Mouse (Mus musculus) hindbrain, embryonic 14.5 days (tissue): Measurements from ENCODE around the gene Slc9a6. TPM values are rescaled to one million over a fixed set of nuclear protein-coding genes. Genes with fewer than 3 reads are reported as not detected.
A peak's percentile ranks its signal among the peaks of the same experiment; 100 is the strongest.

Experiments used
- ATAC-seq: fragments of 200-750 bp; cut with Nextera tagmentation; 2 replicates; pipeline ENCODE4 v1.8.0; 2017; ENCODE audit warnings: moderate number of reproducible peaks, mild to moderate bottlenecking, moderate TSS enrichment, moderate library complexity; ENCODE audit not compliant: low FRiP score
- DNase-seq: peaks from one replicate; pipeline ENCODE4 v3.0.0-alpha.2; 2015; ENCODE audit warnings: low spot score
- H3K27ac ChIP-seq: fragments of 300-500 bp; sonication (generic); 2 replicates; pipeline ENCODE4 v1.5.1; 2014; ENCODE audit warnings: mild to moderate bottlenecking, moderate library complexity
- H3K27me3 ChIP-seq: fragments of 300-500 bp; sonication (generic); 2 replicates; pipeline ENCODE4 v1.6.1; 2014; ENCODE audit warnings: mild to moderate bottlenecking, low read length, mixed read lengths; ENCODE audit not compliant: control insufficient read depth, insufficient read depth
- H3K36me3 ChIP-seq: fragments of 300-500 bp; sonication (generic); replicated peaks from 2 replicates; pipeline ENCODE4 v1.6.1; 2014; ENCODE audit not compliant: control insufficient read depth, insufficient read depth
- H3K4me1 ChIP-seq: fragments of 300-500 bp; sonication (generic); replicated peaks from 2 replicates; pipeline ENCODE4 v1.6.1; 2014; ENCODE audit warnings: antibody characterized with exemption, low read length, mixed read lengths; ENCODE audit not compliant: control insufficient read depth, insufficient read depth
- H3K4me2 ChIP-seq: fragments of 300-500 bp; sonication (generic); replicated peaks from 2 replicates; pipeline ENCODE4 v1.6.1; 2014; ENCODE audit warnings: mild to moderate bottlenecking, moderate library complexity
- H3K4me3 ChIP-seq: fragments of 300-500 bp; sonication (generic); replicated peaks from 2 replicates; pipeline ENCODE4 v1.5.1; 2014; ENCODE audit warnings: mild to moderate bottlenecking, low read length
- H3K9ac ChIP-seq: fragments of 300-500 bp; sonication (generic); 2 replicates; pipeline ENCODE4 v1.6.1; 2014
- H3K9me3 ChIP-seq: fragments of 300-500 bp; sonication (generic); 2 replicates; pipeline ENCODE4 v1.6.1; 2016; ENCODE audit warnings: low read length; ENCODE audit not compliant: control insufficient read depth
- WGBS: fragments of 180-500 bp; shearing (Covaris S2); extraction: QIAGEN DNeasy Blood & Tissue Kit; methylation state at CpG from one replicate; pipeline ENCODE4 v1.1.7; 2014; 5-methylcytosine and 5-hydroxymethylcytosine counted together
- polyA plus RNA-seq: library from polyadenylated mRNA; unstranded; fragments of >200 nt; fragmentation: Nextera tagmentation; extraction: Ambion mirVana; gene quantifications from 2 replicates; pipeline ENCODE4 v1.2.1, GENCODE M21; 2014

Slc9a6 gene
- 53.3 and 69.0 TPM in 2 replicates for polyA plus RNA-seq

DNA sequence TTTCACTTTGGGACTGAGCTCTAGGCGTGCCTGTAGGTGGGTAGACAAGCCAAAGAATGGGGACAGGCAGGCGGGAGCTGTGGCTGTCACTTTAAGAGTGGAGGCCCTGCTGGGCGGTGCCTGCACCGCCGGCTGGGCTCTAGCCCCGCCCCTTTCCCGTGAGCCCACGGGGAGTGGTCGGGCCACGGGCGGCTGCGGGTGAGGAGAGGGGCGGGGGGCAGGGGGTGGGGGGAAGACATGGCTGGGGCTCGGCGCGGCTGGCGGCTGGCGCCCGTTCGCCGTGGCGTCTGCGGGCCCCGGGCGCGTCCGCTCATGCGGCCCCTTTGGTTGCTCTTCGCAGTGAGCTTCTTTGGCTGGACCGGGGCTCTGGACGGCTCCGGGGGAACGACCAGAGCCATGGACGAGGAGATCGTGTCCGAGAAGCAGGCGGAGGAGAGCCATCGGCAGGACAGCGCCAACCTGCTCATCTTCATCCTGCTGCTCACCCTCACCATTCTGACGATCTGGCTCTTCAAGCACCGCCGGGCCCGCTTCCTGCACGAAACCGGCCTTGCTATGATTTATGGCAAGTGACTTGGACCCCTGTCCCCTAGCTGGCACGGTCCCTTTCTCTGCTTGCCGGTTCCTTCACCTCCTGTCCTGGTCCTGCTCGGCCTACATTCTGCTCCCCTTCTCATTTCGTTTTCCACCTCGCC lies at the start of gene Slc9a6:
Gene Slc9a6 (plus strand): TSS at position 135 of the 695 bp plus-strand sequence.
- Histone ChIP-seq H3K36me3 (no peaks in the 10 kb centered on the region), H3K4me3 (peak within 1 kb of the TSS; percentile 69), H3K4me2 (peak within 1 kb of the TSS; percentile 54), H3K4me1 (peaks cover 8% of the 10 kb centered on the region; the same call in 1 of the 2 replicates), H3K9ac (peak within 1 kb of the TSS; percentile 75), H3K27ac (peak within 1 kb of the TSS; percentile 88), H3K9me3 (no peaks in the 10 kb centered on the region), H3K27me3 (no peaks in the 10 kb centered on the region)
- peak; percentile 96 for ATAC-seq
- peak; percentile 77 for DNase-seq
- 8% methylated on average over 30 of the region's 50 CpGs for WGBS

DNA sequence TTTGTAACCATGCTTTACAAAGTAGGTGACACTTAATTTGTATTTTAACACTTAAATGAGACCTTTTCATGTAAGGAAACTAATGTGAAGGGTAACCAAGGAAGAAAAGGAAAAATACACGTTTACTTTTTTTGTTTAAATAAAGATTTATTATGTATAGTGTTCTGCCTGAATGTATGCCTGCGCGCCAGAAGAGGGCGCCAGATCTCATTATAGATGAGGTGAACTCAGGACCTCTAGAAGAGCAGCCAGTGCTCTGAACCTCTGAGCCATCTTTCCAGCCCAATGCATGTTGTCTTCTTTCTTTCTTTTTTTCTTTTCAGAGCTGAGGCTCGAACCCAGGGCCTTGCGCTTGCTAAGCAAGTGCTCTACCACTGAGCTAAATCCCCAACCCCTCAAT lies 37.1 kb upstream of the Slc9a6 start:
- 22% methylated on average over 6 of the region's 6 CpGs for WGBS

DNA sequence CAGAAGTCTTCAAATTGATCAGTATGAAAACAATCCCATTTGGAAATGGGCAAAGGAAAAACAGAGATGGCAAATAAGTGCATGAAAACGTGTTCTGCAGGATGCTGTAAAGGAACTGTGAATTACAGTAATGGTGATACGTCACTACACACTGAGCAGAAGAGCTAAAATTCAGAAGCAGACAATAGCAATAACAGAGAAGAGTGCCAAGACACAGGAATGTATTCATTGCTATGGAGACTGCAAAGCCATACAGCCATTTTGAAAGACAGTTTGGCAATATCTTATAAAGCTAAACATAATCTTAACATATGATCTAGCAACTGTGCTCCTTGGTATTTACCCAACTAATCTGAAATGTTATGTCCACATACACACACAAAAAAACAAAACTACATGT lies 31.4 kb upstream of the Slc9a6 start:
- H3K27me3 ChIP-seq = no peaks in the 10 kb centered on the region
- 75% methylated on average over 2 of the region's 2 CpGs for WGBS
- no peaks in the 10 kb centered on the region for H3K9me3 ChIP-seq
- no peaks in the 10 kb centered on the region for H3K4me1 ChIP-seq
- ATAC-seq (no peak), DNase-seq (no peak)
- no peak overlapping the region for H3K27ac ChIP-seq
- H3K9ac ChIP-seq = no peak overlapping the region
- H3K4me3 ChIP-seq = no peak overlapping the region
- H3K4me2 ChIP-seq = no peak overlapping the region
- no peaks in the 10 kb centered on the region for H3K36me3 ChIP-seq

More for the DNA sequence above, 37.1 kb upstream of the Slc9a6 start:
- Histone ChIP-seq H3K27ac (no peak overlapping the region), H3K9me3 (no peaks in the 10 kb centered on the region), H3K4me1 (no peaks in the 10 kb centered on the region), H3K36me3 (no peaks in the 10 kb centered on the region), H3K4me3 (no peak overlapping the region), H3K4me2 (no peak overlapping the region), H3K27me3 (no peaks in the 10 kb centered on the region), H3K9ac (no peak overlapping the region)
- no peak for DNase-seq
- no peak for ATAC-seq

DNA sequence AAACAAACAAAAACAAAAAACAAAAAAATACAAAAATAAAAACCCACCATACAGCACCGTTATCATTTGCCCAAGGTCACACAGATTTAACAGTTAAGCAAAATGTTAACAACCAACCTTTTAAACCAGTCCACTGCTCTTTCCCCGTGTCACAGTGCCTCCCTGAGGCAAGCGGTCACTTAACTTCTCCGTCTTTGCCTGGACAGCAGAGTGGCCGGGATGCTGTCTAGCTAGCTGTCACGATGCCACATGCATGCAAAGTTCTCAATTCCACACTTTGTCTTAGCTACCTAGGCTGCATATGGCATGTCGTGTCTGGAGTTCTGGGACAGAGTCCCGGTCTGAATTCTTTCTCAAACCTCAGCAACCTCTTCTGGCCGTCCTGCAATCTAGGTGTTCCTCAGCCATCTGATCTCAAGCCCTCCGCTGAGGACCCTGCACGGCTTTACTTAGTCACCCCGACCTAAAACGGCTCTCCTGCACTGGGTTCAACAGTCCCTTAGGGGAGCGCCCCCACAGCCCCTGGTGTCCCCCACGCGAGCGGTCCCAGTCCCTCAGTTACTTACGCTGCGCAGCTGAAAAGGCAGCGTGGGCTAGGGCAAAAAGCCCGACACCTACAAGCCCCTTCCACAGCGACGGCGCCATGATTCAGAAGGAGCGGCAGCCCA lies 12.2 kb upstream of the Slc9a6 start:
- Histone ChIP-seq H3K9me3 (no peaks in the 10 kb centered on the region), H3K36me3 (peaks cover 5% of the 10 kb centered on the region; the same call in 1 of the 2 replicates), H3K27me3 (no peaks in the 10 kb centered on the region), H3K27ac (peak overlapping the region; percentile 85), H3K4me1 (peaks cover 5% of the 10 kb centered on the region; the same call in 1 of the 2 replicates), H3K4me3 (peak overlapping the region; percentile 70), H3K9ac (peak overlapping the region; percentile 80), H3K4me2 (peak overlapping the region; percentile 54)
- WGBS = 15% methylated on average over 25 of the region's 25 CpGs
- peak; percentile 78 for ATAC-seq
- peak; percentile 24 for DNase-seq

DNA sequence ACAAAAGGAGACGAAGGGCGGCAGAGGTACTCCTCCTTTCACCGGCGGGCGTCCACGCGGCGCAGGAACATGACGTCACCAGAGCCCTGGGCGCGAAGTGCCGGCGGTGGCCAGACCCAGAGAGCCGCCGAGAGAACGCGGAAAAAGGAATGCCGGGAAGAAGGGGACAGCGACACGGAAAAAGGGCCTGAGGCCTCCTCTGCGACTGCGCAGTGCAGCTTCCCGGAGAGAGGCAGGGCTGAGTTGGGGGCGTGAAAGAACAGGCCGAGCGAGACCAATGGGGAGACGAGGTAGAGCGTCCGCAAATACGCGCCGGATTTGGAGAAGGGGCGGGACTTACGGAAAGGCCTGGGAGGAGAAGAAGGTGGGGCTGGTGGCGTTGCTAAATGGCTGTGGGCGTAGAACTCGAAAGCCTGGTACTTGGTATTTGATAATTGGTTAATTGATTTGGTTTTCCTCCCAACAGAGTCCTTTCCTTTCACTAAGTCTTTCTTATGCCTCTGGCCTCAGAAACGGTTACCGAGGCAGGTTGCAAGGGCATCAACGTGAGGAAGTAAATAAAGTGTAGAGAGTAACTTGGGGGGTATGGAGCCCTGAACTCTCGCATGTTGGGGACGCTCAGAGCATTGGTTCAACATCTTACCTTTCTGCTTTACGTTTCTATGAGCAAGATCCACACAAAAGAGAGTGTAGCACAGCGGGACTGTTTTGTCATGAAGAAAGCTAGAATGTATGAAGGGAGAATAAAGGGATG lies 11.5 kb upstream of the Slc9a6 start, which contains the start of gene Mmgt1:
Gene Mmgt1 (minus strand): TSS at position 183 of the 754 bp plus-strand sequence.
- Histone ChIP-seq H3K9me3 (no peaks in the 10 kb centered on the region), H3K27ac (peak within 1 kb of the TSS; percentile 85), H3K36me3 (peaks cover 5% of the 10 kb centered on the region; the same call in 1 of the 2 replicates), H3K4me2 (peak within 1 kb of the TSS; percentile 55), H3K9ac (peak within 1 kb of the TSS; percentile 80), H3K4me1 (peaks cover 5% of the 10 kb centered on the region; the same call in 1 of the 2 replicates), H3K4me3 (peak within 1 kb of the TSS; percentile 70), H3K27me3 (no peaks in the 10 kb centered on the region)
- DNase-seq = peak; percentile 88
- 16% methylated on average over 43 of the region's 44 CpGs for WGBS
- ATAC-seq = peak; percentile 99

DNA sequence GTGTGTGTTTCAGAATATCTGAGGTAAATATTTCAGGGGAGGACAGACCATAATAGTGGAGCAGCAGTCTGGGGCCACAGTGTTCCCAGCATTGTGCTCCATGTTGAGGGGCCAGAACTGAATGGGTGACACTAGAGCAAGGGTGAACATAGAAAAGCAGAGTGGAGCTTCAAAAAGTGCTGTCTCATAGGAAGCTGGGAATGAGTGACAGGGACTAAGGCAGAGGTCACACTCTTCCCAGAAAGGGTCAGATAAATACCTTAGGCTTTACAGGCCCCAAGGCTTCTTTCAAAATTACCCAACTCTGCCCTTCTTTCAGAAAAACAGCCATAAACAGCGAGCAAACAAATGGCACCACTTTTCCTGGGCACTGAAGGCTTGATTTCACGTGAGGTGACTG lies 3.0 kb upstream of the Slc9a6 start:
- H3K4me2 ChIP-seq = no peak overlapping the region
- DNase-seq = no peak
- H3K4me1 ChIP-seq = peaks cover 5% of the 10 kb centered on the region; the same call in 1 of the 2 replicates
- H3K27ac ChIP-seq = no peak overlapping the region
- WGBS = 75% methylated on average over 2 of the region's 2 CpGs
- no peaks in the 10 kb centered on the region for H3K27me3 ChIP-seq
- no peak for ATAC-seq
- H3K4me3 ChIP-seq = no peak overlapping the region
- H3K9ac ChIP-seq = no peak overlapping the region
- no peaks in the 10 kb centered on the region for H3K9me3 ChIP-seq
- no peaks in the 10 kb centered on the region for H3K36me3 ChIP-seq

DNA sequence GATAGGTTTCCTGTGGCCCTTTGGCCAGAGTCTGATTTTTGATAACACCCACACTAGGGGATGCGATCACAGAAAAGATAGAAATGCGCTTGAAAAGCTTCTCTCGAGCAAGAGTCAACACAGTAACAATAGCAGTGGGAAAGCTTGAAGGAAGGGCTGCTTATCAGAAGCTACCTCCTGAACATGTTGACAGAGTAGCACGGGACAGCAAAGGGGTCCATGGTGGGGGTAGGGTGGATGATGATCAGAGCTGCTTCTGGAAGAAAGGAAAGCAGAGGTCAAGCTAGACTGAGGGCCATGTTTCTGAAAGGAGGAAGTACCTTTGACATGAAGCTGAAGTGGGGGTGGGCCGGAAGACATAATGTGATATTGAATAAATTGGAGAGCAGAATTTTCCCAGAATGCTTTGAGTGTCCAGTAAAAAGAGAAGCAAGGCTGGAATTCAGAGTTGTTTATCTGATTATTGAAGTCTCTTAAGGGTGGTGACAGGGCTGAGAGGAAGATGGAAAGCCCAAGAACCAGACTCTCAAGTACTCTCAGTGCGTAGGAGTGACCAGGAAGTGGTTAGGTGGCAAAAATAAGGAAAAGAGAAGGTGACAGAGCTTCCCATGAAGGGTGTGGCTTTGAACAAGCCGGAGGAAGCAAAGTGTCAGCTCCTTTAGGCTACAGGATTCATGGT lies 2.4 kb upstream of the Slc9a6 start:
- no peak overlapping the region for H3K4me3 ChIP-seq
- no peaks in the 10 kb centered on the region for H3K27me3 ChIP-seq
- H3K36me3 ChIP-seq = no peaks in the 10 kb centered on the region
- no peak overlapping the region for H3K4me2 ChIP-seq
- no peak overlapping the region for H3K27ac ChIP-seq
- 82% methylated on average over 7 of the region's 7 CpGs for WGBS
- DNase-seq (no peak), ATAC-seq (no peak)
- H3K9me3 ChIP-seq = no peaks in the 10 kb centered on the region
- H3K4me1 ChIP-seq = peaks cover 8% of the 10 kb centered on the region; the same call in 1 of the 2 replicates
- H3K9ac ChIP-seq = no peak overlapping the region

DNA sequence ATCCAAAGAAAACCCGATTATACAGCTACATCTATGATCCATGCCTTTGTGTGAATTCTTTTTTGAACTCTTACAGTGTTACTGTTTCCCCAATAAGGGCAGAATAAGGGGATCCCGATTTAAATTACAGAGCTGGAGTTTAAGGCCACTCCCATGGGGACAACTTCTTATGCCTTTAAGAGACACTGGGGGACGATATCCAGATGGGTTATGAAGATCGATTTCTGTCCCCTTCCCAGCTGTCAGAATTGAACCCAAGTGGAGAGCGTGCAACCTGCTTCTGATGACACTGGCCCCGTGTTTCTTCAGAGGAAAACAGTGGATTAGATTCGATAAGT lies 303 bp upstream of the Slc9a6 start:
- no peaks in the 10 kb centered on the region for H3K27me3 ChIP-seq
- H3K4me1 ChIP-seq = peaks cover 8% of the 10 kb centered on the region; the same call in 1 of the 2 replicates
- peak overlapping the region; percentile 12; the same call in 1 of the 2 replicates for H3K27ac ChIP-seq
- peak overlapping the region; percentile 69 for H3K4me3 ChIP-seq
- ATAC-seq (peak; percentile 59), DNase-seq (peak; percentile 24)
- peak overlapping the region; percentile 75 for H3K9ac ChIP-seq
- 29% methylated on average over 7 of the region's 7 CpGs for WGBS
- H3K4me2 ChIP-seq = peak overlapping the region; percentile 43
- H3K36me3 ChIP-seq = no peaks in the 10 kb centered on the region
- H3K9me3 ChIP-seq = no peaks in the 10 kb centered on the region
